8 mouse cellular contexts compared by ENCODE assay signal in genomic region chr10:59322271-59322670, GRCm38 (mm10). TPM values are rescaled to one million over a fixed set of nuclear protein-coding genes. Genes with fewer than 3 reads are reported as not detected.
DNase-seq lines count a peak whose midpoint lies in the region; ATAC-seq lines count a peak whose summit lies in the region.

No protein-coding gene starts in this region.

- H3K4me1 ChIP-seq in liver, embryonic 13.5 days (replicated peaks), result peaks cover 30% of the 10 kb centered on the region

- no peak for ATAC-seq in liver, embryonic 13.5 days (ENCODE audit: low read depth)

- H3K9me3 ChIP-seq in liver, embryonic 13.5 days (replicated peaks), result no peaks in the 10 kb centered on the region

- H3K27me3 ChIP-seq in liver, embryonic 13.5 days, result no peaks in the 10 kb centered on the region

- H3K36me3 ChIP-seq in liver, embryonic 13.5 days, result no peaks in the 10 kb centered on the region

- H3K4me3 ChIP-seq in liver, embryonic 13.5 days (replicated peaks), result peak overlapping the region; percentile 87

- H3K27ac ChIP-seq in liver, embryonic 13.5 days, result peak overlapping the region; percentile 90

- WGBS in liver, embryonic 13.5 days (ENCODE audit: insufficient replicate concordance), result 45% methylated on average over 4 of the region's 4 CpGs

- H3K4me2 ChIP-seq in liver, embryonic 13.5 days, result peak overlapping the region; percentile 92

- DNase-seq in cerebellum, adult 11-12 months, result peak; percentile 21
- DNase-seq in cerebellum, postnatal 10 days, result no peak
- DNase-seq in testis, postnatal 10 days (ENCODE audit: low spot score), result peak; percentile 34
- DNase-seq in testis, postnatal 14 days (ENCODE audit: low spot score), result no peak
- no peak for DNase-seq in liver, embryonic 13.5 days
- DNase-seq in yolk sac, embryonic 10.5 days (ENCODE audit: low spot score), result peak; percentile 4
- DNase-seq in frontal cortex, postnatal 25 days (ENCODE audit: low spot score in 2 of 2), result no peak
- DNase-seq in layer of hippocampus, postnatal 10 days (ENCODE audit: low spot score in 2 of 2), result no peak

- peak overlapping the region; percentile 92 for H3K9ac ChIP-seq in liver, embryonic 13.5 days

RNA-seq across cellular contexts. Expression of gene P4ha1, which starts 0.8 kb away (rescaled TPM):
- polyA plus RNA-seq in liver, embryonic 13.5 days (2015; fragmentation: Nextera tagmentation; extraction: Ambion mirVana), result 13.9 and 16.9 TPM in 2 replicates
- total RNA-seq in layer of hippocampus, postnatal 10 days (2021), result 10 to 100 TPM; 29.8 to 30.9 TPM

Comparison
In these comparisons a context has a peak if more than half of its experiments do, and no peak if none do; other contexts are left out.
1. DNase-seq: peak in cerebellum, adult 11-12 months (single experiment), testis, postnatal 10 days (single experiment) and yolk sac, embryonic 10.5 days (single experiment); none in cerebellum, postnatal 10 days (0 of 2), testis, postnatal 14 days (single experiment), liver, embryonic 13.5 days (single experiment), frontal cortex, postnatal 25 days (0 of 2) and layer of hippocampus, postnatal 10 days (0 of 2).